Mouse (Mus musculus): ENCODE measurements around the gene Cracr2b.

DNA sequence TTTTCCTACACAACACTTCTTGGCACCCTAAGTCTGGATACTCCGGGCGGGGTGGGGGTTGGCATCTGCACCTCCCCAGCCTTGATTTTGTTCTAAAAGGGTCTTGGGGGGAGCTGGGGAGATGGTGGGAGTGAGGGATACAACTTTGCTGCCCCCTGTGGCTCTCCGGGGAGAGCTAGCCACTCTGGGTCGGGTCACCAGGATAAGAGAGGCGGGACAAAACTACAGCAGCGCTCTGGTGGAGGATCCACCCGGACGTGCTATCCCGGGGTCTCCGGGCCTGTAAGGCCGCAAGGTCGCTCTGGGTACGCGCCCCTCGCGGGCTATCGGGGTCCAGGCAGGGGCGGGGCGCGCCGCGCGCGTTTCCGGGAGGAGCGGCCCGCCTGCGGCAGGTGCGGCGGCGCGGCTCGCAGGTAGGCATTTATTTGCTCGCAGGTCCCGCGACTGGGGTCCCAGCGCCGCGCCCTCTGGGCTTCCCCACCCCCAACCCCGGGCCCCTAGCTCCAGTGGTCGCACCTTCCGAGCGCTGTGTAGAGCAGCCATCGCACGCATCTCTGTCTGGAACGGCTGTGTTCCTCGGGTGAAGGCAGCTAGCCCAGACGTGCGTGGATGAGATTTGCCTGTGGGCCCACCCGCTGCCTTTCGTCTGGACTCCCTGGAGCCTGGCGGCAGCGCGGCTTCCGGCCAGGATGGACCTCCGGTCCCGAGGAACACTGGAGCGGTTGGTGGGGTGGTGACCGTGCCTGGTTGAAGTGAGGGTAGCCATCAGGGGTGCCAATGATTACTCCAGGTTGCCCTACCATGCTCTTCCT is 833 bp downstream of the Cracr2b start:
- no peak for TF ChIP-seq MYOG (IDR thresholded peaks at IDR 0.05; ENCODE audit: control insufficient read depth, extremely low read depth, insufficient read length)
- no peak for TF ChIP-seq CTCF (IDR thresholded peaks at IDR 0.05; ENCODE audit: control insufficient read depth, insufficient read depth, insufficient read length)
- no peak for TF ChIP-seq USF1 (IDR thresholded peaks at IDR 0.05; ENCODE audit: low read depth)
- TF ChIP-seq CEBPB (IDR thresholded peaks at IDR 0.05; ENCODE audit: low read depth): no peak
- TF ChIP-seq FOSL1 (IDR thresholded peaks at IDR 0.05; ENCODE audit: insufficient read depth, low read length, poor library complexity, severe bottlenecking): no peak

Data from C2C12 (cell line).